Mouse (Mus musculus) testis, postnatal 14 days (tissue): ENCODE results near the gene Abcc1.

Experiments
- DNase-seq: peaks from one replicate; pipeline ENCODE4 v3.0.0; 2021; ENCODE audit warnings: low spot score

Gene Abcc1

GRCm38 (mm10) chr16:14501649-14502360 is 140.4 kb downstream of the Abcc1 start:
- no peak for DNase-seq

- no peak for DNase-seq
These were observed 145.1 kb downstream of the Abcc1 start for GRCm38 (mm10) chr16:14506461-14506860.
